Mouse (Mus musculus): ENCODE results near the gene Chil1.

Gene Chil1

GRCm38 (mm10) chr1:134204230-134204629 lies 22.3 kb downstream of the Chil1 start:
- no peak for DNase-seq (ENCODE audit: low spot score)

- DNase-seq (ENCODE audit: low spot score): no peak
Observed at GRCm38 (mm10) chr1:134205296-134206018, 23.5 kb downstream of the Chil1 start.

- no peak for DNase-seq (ENCODE audit: low spot score)
Observed at GRCm38 (mm10) chr1:134206085-134206484, 24.1 kb downstream of the Chil1 start.

GRCm38 (mm10) chr1:134210179-134210755 lies 28.3 kb downstream of the Chil1 start:
- no peak for DNase-seq (ENCODE audit: low spot score)

GRCm38 (mm10) chr1:134211043-134211442 lies 29.1 kb downstream of the Chil1 start:
- DNase-seq (ENCODE audit: low spot score): no peak

- DNase-seq (ENCODE audit: low spot score): no peak
Observed at GRCm38 (mm10) chr1:134211631-134212030, 29.7 kb downstream of the Chil1 start.

GRCm38 (mm10) chr1:134212351-134212750 lies 30.4 kb downstream of the Chil1 start:
- no peak for DNase-seq (ENCODE audit: low spot score)

- peak; percentile 70 for DNase-seq (ENCODE audit: low spot score)
Observed at GRCm38 (mm10) chr1:134213405-134213804, 31.4 kb downstream of the Chil1 start.

GRCm38 (mm10) chr1:134215059-134215458 lies 33.1 kb downstream of the Chil1 start:
- DNase-seq (ENCODE audit: low spot score): no peak

GRCm38 (mm10) chr1:134215751-134216628 lies 34.0 kb downstream of the Chil1 start:
- no peak for DNase-seq (ENCODE audit: low spot score)

- peak; percentile 63 for DNase-seq (ENCODE audit: low spot score)
Observed at GRCm38 (mm10) chr1:134216629-134216971, 34.6 kb downstream of the Chil1 start.

- DNase-seq (ENCODE audit: low spot score): peak; percentile 70
Observed at GRCm38 (mm10) chr1:134217028-134217481, 35.1 kb downstream of the Chil1 start.

- DNase-seq (ENCODE audit: low spot score): no peak
Observed at GRCm38 (mm10) chr1:134217942-134218341, 36.0 kb downstream of the Chil1 start.

GRCm38 (mm10) chr1:134219608-134220007 lies 37.6 kb downstream of the Chil1 start:
- peak; percentile 38 for DNase-seq (ENCODE audit: low spot score)

- no peak for DNase-seq (ENCODE audit: low spot score)
Observed at GRCm38 (mm10) chr1:134221172-134221571, 39.2 kb downstream of the Chil1 start.

- DNase-seq (ENCODE audit: low spot score): peak; percentile 79
Observed at GRCm38 (mm10) chr1:134222122-134223055, 40.4 kb downstream of the Chil1 start.

GRCm38 (mm10) chr1:134224649-134225227 lies 42.8 kb downstream of the Chil1 start:
- DNase-seq (ENCODE audit: low spot score): no peak

- no peak for DNase-seq (ENCODE audit: low spot score)
Observed at GRCm38 (mm10) chr1:134225375-134225774, 43.4 kb downstream of the Chil1 start.

- DNase-seq (ENCODE audit: low spot score): no peak
Observed at GRCm38 (mm10) chr1:134226739-134227138, 44.8 kb downstream of the Chil1 start.

GRCm38 (mm10) chr1:134229806-134230575 lies 48.0 kb downstream of the Chil1 start:
- DNase-seq (ENCODE audit: low spot score): no peak

Measured in testis, postnatal 10 days (tissue).